Mouse (Mus musculus): ENCODE data around the gene Coro2a.

DNA sequence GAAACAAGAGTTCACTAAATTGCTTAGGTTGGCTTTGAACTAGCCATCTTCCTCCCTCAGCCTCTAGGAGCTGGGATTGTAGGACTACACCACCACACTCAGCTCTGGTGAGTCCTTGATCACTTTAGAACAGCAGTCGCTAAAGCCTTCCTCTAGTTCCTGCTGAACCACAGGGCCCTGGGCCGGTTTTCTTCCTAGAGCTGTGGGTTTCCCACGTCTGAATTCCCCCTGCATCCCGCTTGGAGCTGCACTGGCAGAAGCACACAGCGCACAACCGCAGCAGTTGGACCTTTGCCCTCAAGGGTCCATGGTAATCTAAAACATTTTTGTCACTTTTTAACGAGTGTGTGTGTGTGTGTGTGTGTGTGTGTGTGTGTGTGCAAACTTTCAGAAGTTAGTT lies 702 bp upstream of the Coro2a start:
- no peak for TF ChIP-seq CTCF (IDR thresholded peaks at IDR 0.05; ENCODE audit: borderline replicate concordance, control insufficient read depth, extremely low read depth, insufficient read depth, low read length, poor library complexity)
- no peak for TF ChIP-seq POLR2A (IDR thresholded peaks at IDR 0.05; ENCODE audit: control insufficient read depth, extremely low read depth, insufficient read depth, low read length, poor library complexity)
